Mouse (Mus musculus) CH12.LX (cell line): ENCODE data around the gene Anapc15.
A peak's percentile ranks its signal among the peaks of the same experiment; 100 is the strongest.

ENCODE experiments used
- CHD2 ChIP-seq: IDR thresholded peaks from 2 replicates; pipeline ENCODE4 v1.6.1; 2011; ENCODE audit warnings: low read length, improper control_type of control experiment
- CTCF ChIP-seq, 2 experiments: IDR thresholded peaks in 1 of 2; conservative IDR thresholded peaks in 1 of 2; 2 replicates each; pipeline ENCODE4 v1.5.1; 2011 to 2012; ENCODE audit warnings: low read depth in 2 of 2, low read length in 2 of 2, improper control_type of control experiment in 1 of 2, inconsistent platforms in 1 of 2, mild to moderate bottlenecking in 1 of 2, moderate library complexity in 1 of 2
- MAZ ChIP-seq: IDR thresholded peaks from 2 replicates; pipeline ENCODE4 v1.6.1; 2012; ENCODE audit warnings: low read depth, mild to moderate bottlenecking, inconsistent platforms, low read length, improper control_type of control experiment, moderate library complexity
- ZC3H11A ChIP-seq: IDR thresholded peaks from 2 replicates; pipeline ENCODE4 v1.6.1; 2012; ENCODE audit warnings: low read depth, mild to moderate bottlenecking, inconsistent platforms, low read length, improper control_type of control experiment

DNA sequence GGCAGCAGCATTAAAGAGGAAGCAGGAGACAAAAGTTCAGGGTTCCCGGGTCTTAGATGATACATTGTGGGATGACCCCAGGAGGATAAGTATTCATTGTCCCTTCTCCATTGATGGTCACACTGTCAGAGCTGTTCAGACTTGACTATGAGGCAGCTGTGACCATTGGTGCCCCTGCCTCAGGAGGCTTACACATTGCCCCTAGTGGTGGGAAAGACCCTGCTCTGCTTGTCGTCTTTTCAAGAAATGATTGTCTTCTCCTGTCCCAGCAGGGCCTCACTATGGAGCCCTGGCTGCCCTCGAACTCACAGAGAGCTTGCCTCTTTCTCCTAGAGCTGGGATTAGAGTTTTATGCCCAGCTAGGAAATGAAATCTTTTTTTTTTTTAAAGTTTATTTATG, 48.5 kb downstream of the Anapc15 start:
- peak; percentile 28 to 54; a peak in 3 of 4 replicates for TF ChIP-seq CTCF (conservative IDR thresholded peaks at IDR 0.05 in 1 of 2, IDR thresholded peaks at IDR 0.05 in 1 of 2; ENCODE audit: low read depth in 2 of 2, low read length in 2 of 2)
- no peak for TF ChIP-seq CHD2
- TF ChIP-seq ZC3H11A, result no peak
- TF ChIP-seq MAZ, result no peak
